Mouse (Mus musculus) cerebellum, adult 2 months (tissue): ENCODE data around the gene Mapkapk5.

Experiments
- CTCF ChIP-seq: fragments of 200-500 bp; IDR thresholded peaks from 2 replicates; pipeline ENCODE4 v1.5.1; 2011; ENCODE audit warnings: low read depth, mild to moderate bottlenecking, control low read depth, low read length, moderate library complexity, borderline replicate concordance; ENCODE audit not compliant: insufficient read depth
- POLR2A ChIP-seq: fragments of 200-500 bp; IDR thresholded peaks from 2 replicates; pipeline ENCODE4 v1.6.1; 2011; ENCODE audit warnings: low read length, control low read depth, borderline replicate concordance; ENCODE audit not compliant: insufficient read depth

- TF ChIP-seq POLR2A, result no peak
- no peak for TF ChIP-seq CTCF
These were observed 24.2 kb upstream of the Mapkapk5 start for GRCm38 (mm10) chr5:121569881-121570420.
